Mouse (Mus musculus) heart, postnatal 10 days (tissue): ENCODE results near the gene Mslnl. TPM values are rescaled to one million over a fixed set of nuclear protein-coding genes. Genes with fewer than 3 reads are reported as not detected.

ENCODE experiments used
- DNase-seq, 2 experiments: peaks; one replicate each; pipeline ENCODE4 v3.0.0; 2021
- intact Hi-C: fragments of 180-260 bp; cut with DNase I; formaldehyde crosslinking; loops from one replicate; pipeline ENCODE4 v1.15.1; 2025
- microRNA-seq, 2 experiments: library from miRNA; unstranded; fragments of <30 nt; microRNA quantifications; one replicate each; pipeline ENCODE4 v1.2.0; 2022
- total RNA-seq, 2 experiments: library from RNA; stranded (reverse); gene quantifications; 2 replicates each; pipeline ENCODE4 v1.2.3; 2021

The Mslnl gene
- total RNA-seq, 2 experiments from 2014 or later, result not detected

GRCm38 (mm10) chr17:25783086-25783485, 47.2 kb downstream of the Mslnl start:
- intact Hi-C loops, result no loop called here
- DNase-seq, result peak; percentile 73 to 74

GRCm38 (mm10) chr17:25783861-25784574, 48.2 kb downstream of the Mslnl start:
- DNase-seq, result no peak
- intact Hi-C loops, result no loop called here

- intact Hi-C loops, result no loop called here
Measured at GRCm38 (mm10) chr17:25785281-25785745, 49.5 kb downstream of the Mslnl start, which contains the start of gene Haghl. Gene Haghl, minus strand, starts transcription at chr17:25785673.

GRCm38 (mm10) chr17:25786280-25786679, 50.4 kb downstream of the Mslnl start, which contains the start of gene Ccdc78:
Gene Ccdc78, plus strand, starts transcription at chr17:25786580.
- no peak for DNase-seq
- intact Hi-C loops, result no loop called here

More at GRCm38 (mm10) chr17:25785281-25785745, 49.5 kb downstream of the Mslnl start, which contains the start of gene Haghl:
- peak; percentile 97 to 98 for DNase-seq

GRCm38 (mm10) chr17:25786781-25787504, 51.1 kb downstream of the Mslnl start:
- no peak for DNase-seq
- intact Hi-C loops, result no loop called here

GRCm38 (mm10) chr17:25791320-25791842, 55.5 kb downstream of the Mslnl start:
- intact Hi-C loops, result no loop called here
- DNase-seq, result no peak

- intact Hi-C loops, result no loop called here
- peak; percentile 89 to 94 for DNase-seq
Measured at GRCm38 (mm10) chr17:25791843-25792527, 56.1 kb downstream of the Mslnl start.

GRCm38 (mm10) chr17:25792615-25793014, 56.8 kb downstream of the Mslnl start, which contains the start of gene Fam173a:
Gene Fam173a, minus strand, starts transcription at chr17:25792901.
- intact Hi-C loops, result no loop called here
- DNase-seq, result peak; percentile 89

GRCm38 (mm10) chr17:25794197-25794596, 58.4 kb downstream of the Mslnl start:
- intact Hi-C loops, result no loop called here
- no peak for DNase-seq

GRCm38 (mm10) chr17:25794998-25795397, 59.2 kb downstream of the Mslnl start:
- intact Hi-C loops, result no loop called here
- no peak for DNase-seq

- intact Hi-C loops, result no loop called here
Measured at GRCm38 (mm10) chr17:25795609-25796092, 59.8 kb downstream of the Mslnl start, which contains the start of gene AC134908.4. Gene AC134908.4, minus strand, starts transcription at chr17:25795659.

GRCm38 (mm10) chr17:25796211-25796771, 60.4 kb downstream of the Mslnl start:
- DNase-seq, result peak; percentile 69 to 77

More at GRCm38 (mm10) chr17:25795609-25796092, 59.8 kb downstream of the Mslnl start, which contains the start of gene AC134908.4:
- DNase-seq, result peak in 1 of 2 experiments; percentile 34

GRCm38 (mm10) chr17:25796951-25797369, 61.1 kb downstream of the Mslnl start, which contains the start of gene Metrn:
Gene Metrn, minus strand, starts transcription at chr17:25797136.
- intact Hi-C loops, result no loop called here

More at GRCm38 (mm10) chr17:25796211-25796771, 60.4 kb downstream of the Mslnl start:
- intact Hi-C loops, result no loop called here

More at GRCm38 (mm10) chr17:25796951-25797369, 61.1 kb downstream of the Mslnl start, which contains the start of gene Metrn:
- DNase-seq, result peak; percentile 92 to 93

Small RNA genes lying within 50 kb of the gene (microRNA-seq; reads per million reads assigned to microRNA genes)
- gene Gm25083, result 0 reads per million in 2 experiments
- gene Mir6966, result 0.70 to 3.6 reads per million in 2 experiments

Other genes with a start within 250 kb of the Mslnl start
- not detected for gene Sstr5, start 238.8 kb upstream of the Mslnl start, total RNA-seq
- under 1 TPM; 0.72 to 0.93 TPM for gene Sox8, start 165.4 kb upstream of the Mslnl start, total RNA-seq
- gene Lmf1, start 157.0 kb upstream of the Mslnl start, total RNA-seq, result 10 to 100 TPM; 25.4 to 27.0 TPM
- 1 to 10 TPM in 1 of 2 experiments, under 1 TPM in 1; 0.38 to 1.9 TPM for gene Gng13, start 18.9 kb upstream of the Mslnl start, total RNA-seq
- 1 to 10 TPM; 4.2 to 5.1 TPM for gene Chtf18, start 8.6 kb upstream of the Mslnl start, total RNA-seq
- gene Rpusd1, start 8.4 kb upstream of the Mslnl start, total RNA-seq, result 1 to 10 TPM; 4.6 to 5.7 TPM
- 10 to 100 TPM; 38.5 to 40.6 TPM for gene Msln, start 18.3 kb downstream of the Mslnl start, total RNA-seq
- gene Narfl, start 37.7 kb downstream of the Mslnl start, total RNA-seq, result 10 to 100 TPM; 43.2 to 49.3 TPM
- gene Haghl, start 49.6 kb downstream of the Mslnl start, total RNA-seq, result 10 to 100 TPM; 23.8 to 25.7 TPM
- gene Ccdc78, start 50.5 kb downstream of the Mslnl start, total RNA-seq, result under 1 TPM in 1 of 2 experiments, not detected in 1; 0.14 TPM
- gene Fam173a, start 56.9 kb downstream of the Mslnl start, total RNA-seq, result 10 to 100 TPM; 37.8 to 38.9 TPM
- not detected for gene AC134908.4, start 59.6 kb downstream of the Mslnl start, total RNA-seq
- 10 to 100 TPM; 59.7 to 60.9 TPM for gene Metrn, start 61.1 kb downstream of the Mslnl start, total RNA-seq
- gene Fbxl16, start 73.0 kb downstream of the Mslnl start, total RNA-seq, result 1 to 10 TPM in 1 of 2 experiments, under 1 TPM in 1; 0.67 to 1.2 TPM
- 10 to 100 TPM; 10.1 to 12.2 TPM for gene Wdr24, start 87.6 kb downstream of the Mslnl start, total RNA-seq
- 10 to 100 TPM; 33.7 to 34.5 TPM for gene Jmjd8, start 92.8 kb downstream of the Mslnl start, total RNA-seq
- gene Stub1, start 97.4 kb downstream of the Mslnl start, total RNA-seq, result 100 to 1,000 TPM; 123 to 132 TPM
- gene Rhbdl1, start 101.3 kb downstream of the Mslnl start, total RNA-seq, result 1 to 10 TPM; 2.2 to 2.6 TPM
- 1 to 10 TPM; 4.2 to 4.7 TPM for gene Gm20683, start 105.7 kb downstream of the Mslnl start, total RNA-seq
- 10 to 100 TPM; 80.4 to 86.5 TPM for gene Rhot2, start 108.8 kb downstream of the Mslnl start, total RNA-seq
- gene Wdr90, start 125.5 kb downstream of the Mslnl start, total RNA-seq, result 1 to 10 TPM; 3.9 to 6.2 TPM
- gene Mcrip2, start 132.7 kb downstream of the Mslnl start, total RNA-seq, result 100 to 1,000 TPM; 191 to 218 TPM
- gene Mettl26, start 139.0 kb downstream of the Mslnl start, total RNA-seq, result 10 to 100 TPM; 15.4 to 15.7 TPM
- gene Wfikkn1, start 144.8 kb downstream of the Mslnl start, total RNA-seq, result under 1 TPM; 0.62 to 0.96 TPM
- 10 to 100 TPM; 13.4 to 18.8 TPM for gene Rab40c, start 183.7 kb downstream of the Mslnl start, total RNA-seq
- 10 to 100 TPM; 76.6 to 78.5 TPM for gene Pigq, start 208.9 kb downstream of the Mslnl start, total RNA-seq
- gene Nhlrc4, start 208.9 kb downstream of the Mslnl start, total RNA-seq, result not detected
- not detected for gene A930017K11Rik, start 216.5 kb downstream of the Mslnl start, total RNA-seq
- gene Capn15, start 249.8 kb downstream of the Mslnl start, total RNA-seq, result 10 to 100 TPM; 12.6 to 13.5 TPM